Mouse (Mus musculus): ENCODE measurements around the gene Gm36864.

The Gm36864 gene

DNA sequence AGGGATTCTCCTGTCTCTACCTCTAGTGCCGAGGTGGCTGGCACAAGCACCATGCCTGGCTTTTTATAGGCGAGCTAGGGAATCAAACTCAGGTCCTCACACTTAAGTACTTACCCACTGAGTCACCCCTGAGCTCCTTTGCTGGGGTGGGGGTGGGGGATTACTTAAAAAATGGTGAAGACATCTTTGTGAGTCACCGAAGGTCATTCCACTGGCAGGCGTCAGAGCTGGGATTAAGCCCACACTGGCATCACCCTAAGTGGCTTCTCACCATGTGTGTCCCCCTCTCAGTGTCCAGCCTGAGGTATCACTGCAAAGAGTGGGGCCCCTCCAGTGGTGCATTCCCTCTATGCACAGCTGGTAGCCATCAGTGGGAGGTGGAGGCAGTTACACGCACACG, 24.4 kb downstream of the Gm36864 start:
- DNase-seq, result no peak

DNA sequence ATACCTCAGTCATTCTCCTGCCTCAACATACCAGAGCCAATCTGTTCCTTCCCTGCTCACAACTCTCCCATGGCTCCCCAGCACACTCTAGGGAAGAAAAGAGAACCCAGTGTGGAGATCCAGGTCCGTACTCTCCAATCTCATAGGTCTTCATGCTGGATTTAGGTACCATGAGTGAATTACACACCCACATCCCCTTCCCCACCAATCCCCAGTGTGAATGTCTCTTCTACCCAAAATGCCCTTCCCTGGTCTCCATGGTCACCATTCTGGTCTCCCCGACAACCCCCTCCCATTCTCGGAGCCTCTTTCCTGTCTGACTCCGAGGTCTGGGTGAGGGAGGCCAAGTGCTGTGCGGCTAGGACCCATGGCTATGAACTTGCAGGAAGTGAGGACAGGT, 25.2 kb downstream of the Gm36864 start, which contains the start of gene Gm15517:
Gm15517 (plus strand) TSS at position 301 of the 400 bp plus-strand sequence.
- DNase-seq, result no peak

DNA sequence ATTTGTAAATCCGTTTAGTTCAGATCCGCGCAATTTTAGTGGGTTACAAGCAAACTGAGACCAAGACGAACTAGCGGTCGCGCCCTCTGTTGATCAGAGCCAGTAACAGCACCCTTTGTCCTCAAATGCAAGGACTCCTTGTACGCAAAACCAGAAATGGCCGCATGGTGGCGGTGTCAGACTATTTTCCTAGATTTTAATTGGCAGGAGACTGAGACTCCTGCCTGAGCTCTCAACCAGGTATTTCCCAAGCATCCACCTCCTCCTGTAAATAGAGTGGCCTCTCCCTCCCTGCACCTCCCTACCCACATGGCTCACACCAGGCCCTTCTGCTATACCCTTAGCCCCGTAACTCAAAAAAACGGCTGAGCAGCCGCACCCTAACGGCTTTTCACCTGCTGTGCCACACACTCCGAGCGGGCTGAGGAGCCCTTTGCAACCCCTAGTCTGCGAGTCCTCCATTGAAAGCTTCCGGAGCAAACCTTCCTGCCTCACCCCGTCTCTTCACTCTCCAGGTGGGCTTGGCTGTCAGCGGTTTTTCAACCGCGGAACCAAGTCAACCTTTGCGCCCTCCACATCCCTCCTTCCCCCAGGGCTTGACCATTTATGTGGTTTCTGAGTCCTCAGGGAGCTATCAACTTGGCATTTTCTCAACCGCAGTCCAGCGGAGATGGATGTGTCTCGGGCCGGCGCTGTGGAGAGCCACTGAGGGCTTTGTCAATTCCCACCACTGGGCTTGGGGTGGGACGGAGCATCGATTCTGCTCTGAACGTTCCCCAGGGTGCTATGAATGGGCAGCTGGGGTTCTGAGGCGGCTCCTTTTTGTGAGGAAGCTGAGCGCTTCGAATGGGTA, 27.0 kb downstream of the Gm36864 start:
- DNase-seq, result peak; percentile 89 to 98

DNA sequence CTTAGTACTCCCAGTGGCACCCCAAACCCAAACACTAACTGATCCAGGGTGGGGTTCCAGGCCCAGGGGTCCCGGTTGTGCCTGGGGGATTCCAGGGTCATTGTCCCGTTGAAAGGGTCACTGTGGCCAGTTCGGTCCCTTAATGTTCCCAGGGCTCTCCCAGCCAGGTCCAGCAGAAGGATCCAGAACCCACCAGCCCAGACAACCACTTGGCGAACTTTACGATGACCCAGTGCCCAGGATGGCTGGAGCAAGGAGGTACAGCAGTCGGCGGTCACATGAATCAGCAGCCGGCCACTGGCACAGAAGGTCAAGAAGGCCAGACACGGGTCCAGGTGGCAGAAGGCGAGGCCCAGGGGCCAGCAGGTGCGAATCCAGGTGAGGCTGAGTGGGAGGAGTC, 32.1 kb downstream of the Gm36864 start:
- no peak for DNase-seq

DNA sequence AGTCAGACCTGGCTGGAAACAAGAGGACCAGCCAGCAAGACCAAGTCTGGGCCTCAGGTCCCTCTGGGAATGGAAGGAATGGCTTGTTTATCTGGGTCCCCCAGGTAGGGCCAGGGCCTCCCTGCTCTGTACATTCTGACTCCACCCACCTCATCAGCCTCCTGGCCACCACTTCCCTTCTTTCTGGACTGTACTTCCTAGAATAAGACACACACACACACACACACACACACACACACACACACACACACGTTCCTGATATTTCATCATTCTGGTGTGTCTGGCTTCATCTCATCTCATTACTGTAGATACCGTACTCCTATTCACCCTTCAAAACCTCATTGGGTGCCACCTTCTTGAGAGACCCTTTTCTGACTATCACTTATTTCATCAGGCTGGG, 33.4 kb downstream of the Gm36864 start:
- DNase-seq, result no peak

DNA sequence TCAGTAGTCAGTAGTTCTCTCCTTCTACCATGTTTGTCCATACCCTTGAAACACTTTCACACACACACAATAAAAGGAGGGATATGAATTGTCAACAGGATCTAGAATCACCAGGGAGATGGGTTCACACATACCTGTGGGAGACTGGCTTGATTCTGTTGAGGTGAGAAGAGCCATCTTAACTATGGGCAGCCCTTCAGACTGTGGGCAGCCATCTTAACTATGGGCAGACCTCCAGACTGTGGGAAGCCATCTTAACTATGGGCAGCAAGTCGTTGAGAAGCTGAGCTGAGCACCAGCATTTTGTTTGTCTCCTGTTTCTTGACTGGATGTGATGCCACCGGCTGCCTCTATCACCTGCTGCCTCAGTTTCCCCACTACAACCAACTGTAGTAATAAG, 35.3 kb downstream of the Gm36864 start:
- DNase-seq, result no peak

DNA sequence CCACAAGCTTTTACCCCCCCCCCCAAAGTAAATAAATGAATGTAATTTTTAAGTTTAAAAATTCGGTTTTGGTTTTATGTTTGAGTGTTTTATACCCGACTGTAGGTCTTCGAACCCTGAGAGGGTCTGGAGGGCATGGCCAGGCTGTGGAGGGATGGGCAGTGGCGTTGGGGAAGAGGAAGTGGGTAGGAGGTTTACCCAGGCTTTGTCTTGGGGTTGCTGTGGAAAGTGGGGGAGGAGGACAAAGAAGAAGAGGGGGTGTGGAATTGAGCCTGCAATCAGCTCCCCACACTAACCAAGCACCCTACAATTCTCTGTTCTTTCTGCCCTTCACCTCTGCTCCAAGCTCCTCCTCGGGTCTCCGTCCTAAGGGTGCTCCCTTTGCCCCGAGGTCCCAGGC, 36.6 kb downstream of the Gm36864 start:
- no peak for DNase-seq

DNA sequence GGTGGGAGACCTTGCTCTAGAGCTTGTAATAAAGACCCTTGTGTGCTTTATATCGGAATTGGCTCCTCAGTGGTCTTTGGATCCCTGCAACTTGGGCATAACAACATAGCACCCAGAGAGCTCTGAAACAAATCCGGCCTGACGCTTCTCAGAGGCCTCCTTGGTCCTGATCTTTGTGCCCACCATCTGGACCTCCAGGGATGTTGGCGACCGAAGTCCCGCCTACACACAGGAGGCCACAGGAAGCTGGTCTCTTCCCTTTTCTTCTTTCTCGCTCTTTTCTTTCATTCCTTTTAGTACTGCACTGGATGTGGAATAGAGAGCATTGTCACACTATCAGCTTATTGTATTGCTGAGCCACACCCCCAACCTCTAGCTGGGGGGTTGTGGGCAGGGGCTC, 37.5 kb downstream of the Gm36864 start:
- no peak for DNase-seq

DNA sequence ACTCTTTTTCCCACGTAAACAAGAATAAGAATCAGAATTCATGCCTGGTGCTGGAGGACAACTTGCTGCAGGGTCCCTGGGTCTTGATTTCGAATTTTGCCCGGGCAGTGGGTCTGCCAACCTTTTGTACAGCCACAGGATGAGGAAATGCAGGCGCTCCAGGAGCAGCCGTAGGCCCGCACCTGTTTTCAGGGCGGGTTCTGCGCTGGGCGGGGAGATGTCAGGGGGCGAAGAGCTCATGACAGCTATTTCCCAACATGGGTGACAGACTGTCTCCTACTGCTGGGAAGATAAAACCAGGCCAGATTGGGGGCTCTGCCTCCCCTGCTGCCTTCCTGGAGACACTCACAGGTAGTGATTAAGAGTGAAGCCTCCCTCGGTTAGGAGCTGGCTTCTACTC, 38.1 kb downstream of the Gm36864 start:
- DNase-seq, result peak in 1 of 2 experiments; percentile 7

DNA sequence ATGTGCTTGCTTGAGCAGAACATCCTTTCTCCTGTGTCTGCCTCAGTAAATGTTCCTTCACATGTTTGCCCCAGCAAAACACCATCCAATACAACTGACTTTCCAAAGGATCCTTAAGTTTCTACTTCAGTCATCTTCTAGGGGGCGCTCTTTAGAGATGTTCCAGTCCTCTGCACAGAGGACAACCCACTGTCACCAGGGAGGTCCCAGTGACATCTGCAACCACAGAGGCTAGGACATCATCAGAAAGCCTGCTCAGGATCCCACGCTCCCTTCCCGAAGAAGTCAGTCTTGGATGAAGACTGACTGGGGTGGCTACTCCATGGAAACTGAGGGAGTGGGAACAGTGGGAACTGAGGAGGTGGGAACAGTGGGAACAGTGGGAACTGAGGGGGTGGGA, 39.6 kb downstream of the Gm36864 start:
- no peak for DNase-seq

DNA sequence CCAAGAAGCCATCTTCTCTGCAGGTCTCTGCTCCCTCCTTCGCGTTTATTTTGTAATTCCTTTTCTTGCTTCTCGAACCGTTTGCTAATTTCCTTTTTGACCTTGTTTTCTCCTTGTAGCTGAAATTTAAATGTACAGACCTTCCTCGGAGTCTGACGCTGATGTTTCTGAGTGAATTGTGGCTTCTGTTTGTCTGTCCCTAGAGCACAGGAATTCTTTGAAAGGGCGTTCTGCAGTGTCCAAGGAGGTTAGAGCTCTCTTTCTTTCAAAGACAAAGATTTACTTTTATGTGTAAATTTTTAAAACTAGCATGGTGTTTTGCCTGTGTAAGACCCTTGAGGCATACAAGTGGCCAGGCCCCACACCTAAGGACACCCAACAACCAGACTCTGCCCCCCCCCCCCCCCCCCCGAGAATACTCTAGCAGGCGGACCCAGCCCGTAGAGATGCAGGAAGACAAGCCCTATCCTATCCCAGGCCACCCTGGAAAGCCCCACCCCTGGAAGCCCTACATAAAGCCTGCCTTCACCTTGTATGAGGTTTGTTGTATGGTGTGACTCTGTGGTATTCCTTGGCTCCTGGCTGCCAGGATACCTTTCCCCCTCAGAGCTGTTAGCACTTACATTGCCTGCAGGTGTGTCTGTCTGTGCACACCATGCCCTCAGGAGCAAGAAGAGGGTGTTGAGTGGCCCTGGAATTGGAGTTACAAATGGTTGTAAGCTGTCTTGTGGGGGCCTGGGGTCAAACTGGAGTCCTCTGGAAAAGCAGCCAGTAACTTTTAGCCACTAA, 40.7 kb downstream of the Gm36864 start:
- DNase-seq, result no peak

DNA sequence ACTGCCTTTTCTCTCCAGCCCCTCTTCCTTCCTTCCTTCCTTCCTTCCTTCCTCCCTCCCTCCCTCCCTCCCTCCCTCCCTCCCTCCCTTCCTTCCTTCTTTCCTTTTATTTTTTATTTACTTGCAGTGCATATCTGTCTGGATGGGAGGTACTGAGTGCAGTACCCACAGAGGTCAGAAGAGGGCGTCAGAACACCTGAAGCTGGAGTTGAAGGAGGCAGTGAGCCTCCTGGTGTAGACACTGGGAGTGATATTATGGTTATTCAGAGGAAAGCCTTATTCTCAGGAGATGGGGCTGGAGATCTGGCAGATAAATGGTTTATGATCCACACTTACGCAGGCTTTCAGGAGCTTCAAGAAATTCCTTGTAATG, 41.3 kb downstream of the Gm36864 start:
- DNase-seq, result peak in 1 of 2 experiments; percentile 32

DNA sequence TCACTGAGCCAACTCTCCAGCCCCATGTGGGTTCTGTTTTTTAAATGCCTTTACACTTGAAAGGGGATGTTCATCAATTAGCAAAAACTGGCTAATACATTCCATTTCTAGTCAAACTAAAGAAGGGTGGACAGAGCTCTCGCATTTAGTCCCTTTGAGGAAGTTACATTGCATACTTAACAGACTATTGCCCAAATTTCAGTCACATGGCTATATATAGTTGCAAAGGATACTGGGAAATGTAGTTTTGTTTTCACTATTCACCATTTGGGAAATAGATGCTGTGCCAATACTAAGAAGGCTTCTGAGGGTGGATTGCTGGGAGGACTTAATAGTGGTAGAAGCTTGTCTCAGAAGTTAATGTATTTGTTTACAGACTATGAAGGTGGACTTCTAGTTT, 45.0 kb downstream of the Gm36864 start:
- DNase-seq, result no peak

DNA sequence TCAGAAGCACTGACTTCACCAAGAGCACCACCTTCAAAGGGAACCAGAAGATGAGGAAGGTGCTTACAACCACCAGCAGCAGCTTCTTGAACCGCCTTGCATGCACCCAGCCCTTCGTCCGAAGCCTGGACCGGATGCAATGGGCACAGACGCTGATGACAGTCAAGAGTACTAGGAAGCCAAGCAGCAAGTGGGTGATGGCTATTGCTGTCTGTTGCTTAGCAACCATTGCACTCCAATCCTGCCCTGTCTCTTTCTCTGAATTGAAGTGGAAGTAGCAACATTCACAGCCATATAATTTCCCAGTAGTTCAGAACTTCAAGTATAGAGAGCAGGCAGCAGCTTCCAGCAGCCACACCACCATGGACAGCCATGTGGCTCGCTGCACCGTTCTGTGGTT, 45.6 kb downstream of the Gm36864 start:
- no peak for DNase-seq

DNA sequence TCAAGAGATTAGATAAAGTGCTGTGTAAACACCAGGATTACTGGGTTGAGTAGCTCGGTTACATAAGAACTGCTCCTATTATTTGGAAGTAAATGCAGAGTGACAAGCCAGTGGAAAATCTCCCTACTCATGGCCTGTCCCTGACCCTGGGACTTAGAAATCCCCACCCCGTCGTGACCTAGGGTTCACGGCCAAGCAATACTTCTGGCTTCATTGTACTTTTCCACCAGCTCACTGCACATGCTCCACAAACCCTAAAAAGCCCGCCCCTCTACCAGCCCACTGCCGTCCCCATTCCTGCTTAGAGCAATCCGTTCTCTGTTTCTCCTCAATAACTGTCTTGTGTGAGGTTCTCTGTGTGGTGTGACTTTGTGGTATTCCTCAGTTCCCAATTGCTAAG, 51.8 kb downstream of the Gm36864 start:
- DNase-seq, result peak in 1 of 2 experiments; percentile 48

DNA sequence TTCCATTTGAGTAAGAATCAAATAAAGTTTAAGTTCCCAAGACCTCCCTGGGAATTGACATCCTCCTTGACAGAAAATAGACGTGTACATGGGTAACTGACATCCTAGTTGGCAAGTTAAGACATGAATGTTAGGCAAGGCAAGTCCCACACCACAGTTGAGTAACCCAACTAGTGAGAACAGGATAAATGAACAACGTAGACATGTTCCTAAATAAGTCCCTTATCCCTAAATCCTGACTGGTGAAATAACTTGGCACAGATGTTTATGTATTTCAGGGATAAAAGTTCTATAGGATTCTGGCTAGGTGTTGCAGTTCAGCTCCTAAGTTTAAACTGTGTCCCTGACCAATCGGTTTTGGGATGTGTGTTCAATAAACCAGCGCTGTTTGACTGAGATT, 55.0 kb downstream of the Gm36864 start:
- no peak for DNase-seq

DNA sequence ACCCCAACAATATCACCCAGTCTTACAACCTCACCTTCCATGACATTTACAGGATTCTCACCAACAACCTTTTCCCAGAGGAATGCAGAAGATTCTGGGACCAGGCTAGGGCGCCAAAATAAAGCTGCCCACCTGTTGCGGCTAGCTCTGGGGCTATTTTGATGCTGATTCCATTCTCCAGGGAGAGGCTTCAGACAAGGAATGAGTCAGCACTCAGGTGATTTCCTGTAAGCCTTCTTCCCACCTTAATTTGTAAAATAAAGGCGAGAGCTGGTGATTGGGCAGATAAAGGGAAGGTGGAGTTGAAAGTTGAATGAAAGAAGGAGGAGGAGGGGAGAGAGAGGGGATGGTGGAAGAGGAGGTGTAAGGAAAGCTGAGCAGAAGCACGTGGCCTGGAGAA, 55.4 kb downstream of the Gm36864 start:
- no peak for DNase-seq
